Mouse (Mus musculus) spleen, postnatal 36 days (tissue): ENCODE measurements around the gene Igfbp2.

ENCODE experiments used
- DNase-seq, 2 experiments: peaks; one replicate each; pipeline ENCODE4 v3.0.0; 2022; ENCODE audit warnings: low spot score in 2 of 2, mixed read lengths in 1 of 2

Gene Igfbp2

GRCm38 (mm10) chr1:72823751-72824706 lies at the start of gene Igfbp2:
Gene Igfbp2 (plus strand): TSS chr1:72824503.
- DNase-seq = no peak

- no peak for DNase-seq
Measured at GRCm38 (mm10) chr1:72778789-72779188, 45.5 kb upstream of the Igfbp2 start.

- DNase-seq = no peak
Measured at GRCm38 (mm10) chr1:72780720-72781119, 43.6 kb upstream of the Igfbp2 start.

- DNase-seq = no peak
Measured at GRCm38 (mm10) chr1:72783341-72783740, 41.0 kb upstream of the Igfbp2 start.

- DNase-seq = no peak
Measured at GRCm38 (mm10) chr1:72784018-72784417, 40.3 kb upstream of the Igfbp2 start.

GRCm38 (mm10) chr1:72790670-72791069 lies 33.6 kb upstream of the Igfbp2 start:
- DNase-seq = no peak

GRCm38 (mm10) chr1:72791743-72792142 lies 32.6 kb upstream of the Igfbp2 start:
- no peak for DNase-seq

GRCm38 (mm10) chr1:72792262-72792661 lies 32.0 kb upstream of the Igfbp2 start:
- DNase-seq = no peak

- DNase-seq = no peak
Measured at GRCm38 (mm10) chr1:72793230-72793629, 31.1 kb upstream of the Igfbp2 start.

GRCm38 (mm10) chr1:72796128-72796527 lies 28.2 kb upstream of the Igfbp2 start:
- DNase-seq = no peak

- no peak for DNase-seq
Measured at GRCm38 (mm10) chr1:72797102-72797665, 27.1 kb upstream of the Igfbp2 start.

GRCm38 (mm10) chr1:72798441-72798840 lies 25.9 kb upstream of the Igfbp2 start:
- DNase-seq = no peak

- DNase-seq = no peak
Measured at GRCm38 (mm10) chr1:72804031-72804430, 20.3 kb upstream of the Igfbp2 start.

GRCm38 (mm10) chr1:72805037-72805436 lies 19.3 kb upstream of the Igfbp2 start:
- DNase-seq = no peak

GRCm38 (mm10) chr1:72805476-72806043 lies 18.7 kb upstream of the Igfbp2 start:
- no peak for DNase-seq

- no peak for DNase-seq
Measured at GRCm38 (mm10) chr1:72806044-72806584, 18.2 kb upstream of the Igfbp2 start.

- no peak for DNase-seq
Measured at GRCm38 (mm10) chr1:72809304-72809703, 15.0 kb upstream of the Igfbp2 start.

- no peak for DNase-seq
Measured at GRCm38 (mm10) chr1:72809951-72810675, 14.2 kb upstream of the Igfbp2 start.

- no peak for DNase-seq
Measured at GRCm38 (mm10) chr1:72811061-72811460, 13.2 kb upstream of the Igfbp2 start.

- no peak for DNase-seq
Measured at GRCm38 (mm10) chr1:72813089-72813638, 11.1 kb upstream of the Igfbp2 start.

GRCm38 (mm10) chr1:72813639-72814403 lies 10.5 kb upstream of the Igfbp2 start:
- no peak for DNase-seq
